ENCODE assay signal across 24 mouse cellular contexts in the genomic region with DNA sequence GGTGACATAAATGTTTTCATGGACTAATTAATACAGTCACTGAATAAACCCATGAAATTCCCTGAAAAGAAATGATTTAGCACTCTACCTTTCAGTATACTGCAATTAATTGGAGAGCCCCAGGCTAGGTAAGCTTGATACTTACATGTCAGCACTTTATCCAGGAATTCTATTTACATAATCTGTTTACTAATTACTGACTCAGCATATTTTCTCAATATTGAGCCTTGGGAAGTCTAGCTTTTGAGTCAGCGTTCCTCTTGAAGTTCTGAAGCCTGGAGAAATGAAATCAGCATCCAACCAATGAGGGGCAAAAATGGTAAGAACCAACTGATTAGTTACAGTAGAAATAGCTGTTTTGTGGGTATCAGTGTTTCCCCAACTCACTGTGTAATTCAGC.
DNase-seq lines count a peak whose midpoint lies in the region; ATAC-seq and TF ChIP-seq lines count a peak whose summit lies in the region.
"Had no signal": no experiment of that assay in that cellular context is flagged by ENCODE, and none has a peak within 500 bp of the region (broad histone marks: within the 10 kb centered on the region; RNA-seq: fewer than 3 reads in every experiment).

No protein-coding gene starts in this region.

- DNase-seq in CH12.LX (ENCODE audit: extremely low read depth) (no peak), ES-E14 (ENCODE audit: low read depth, low spot score) (no peak)
- peak; percentile 35 for DNase-seq in brain, embryonic 14.5 days (ENCODE audit: low read depth)
- DNase-seq in adrenal gland, adult 8-10 months = no peak
- DNase-seq: adrenal gland, adult 2 months; adrenal gland, postnatal 14 days; adrenal gland, postnatal 36 days; cerebellum, adult 11 months; cerebellum, adult 18-20 months; cerebellum, adult 8-10 months; cerebellum, adult 9-11 months; cerebellum, postnatal 14 days; cerebellum, postnatal 36 days; embryo, embryonic 11 days; forebrain, postnatal 0 days had no signal

- no peak for TF ChIP-seq CTCF in CH12.LX (conservative IDR thresholded peaks at IDR 0.05 in 1 of 2, IDR thresholded peaks at IDR 0.05 in 1 of 2; ENCODE audit: low read depth in 2 of 2, low read length in 2 of 2)
- no peak for TF ChIP-seq CTCF in brain, embryonic 14.5 days (IDR thresholded peaks at IDR 0.05; ENCODE audit: borderline replicate concordance, extremely low read depth, insufficient read depth, insufficient read length)

- H3K27ac ChIP-seq in CH12.LX (ENCODE audit: insufficient read depth, low read depth) = no peak overlapping the region
- no peak overlapping the region for H3K27ac ChIP-seq in ES-E14 (ENCODE audit: insufficient read depth, low read depth, low read length, poor library complexity, severe bottlenecking)
- H3K27ac ChIP-seq in forebrain, embryonic 15.5 days (replicated peaks) = no peak overlapping the region
- H3K27ac ChIP-seq: embryonic facial prominence, embryonic 13.5 days; embryonic facial prominence, embryonic 15.5 days; forebrain, embryonic 10.5 days; forebrain, embryonic 12.5 days had no signal

- in situ Hi-C loops in CH12.LX (cut with MboI; ENCODE audit: low pct_ligation_motif_present, low pct_unique_long_range_greater_than_20kb, low sequenced_read_pairs) (no loop called here), ES-E14 (cut with MboI; ENCODE audit: low sequenced_read_pairs in 2 of 2, unreplicated experiment in 2 of 2) (no loop called here)

- dilution Hi-C loops in CH12.LX (cut with MboI; ENCODE audit: extremely low pct_ligation_motif_present, extremely low pct_unique_long_range_greater_than_20kb, low sequenced_read_pairs) = no loop called here

- H3K9ac ChIP-seq in CH12.LX (ENCODE audit: insufficient read depth, low read depth) (no peak overlapping the region), ES-E14 (ENCODE audit: insufficient read depth, low read depth, low read length, poor library complexity, severe bottlenecking) (no peak overlapping the region)
- H3K9ac ChIP-seq in forebrain, embryonic 15.5 days (replicated peaks) = no peak overlapping the region
- H3K9ac ChIP-seq: embryonic facial prominence, embryonic 13.5 days; embryonic facial prominence, embryonic 15.5 days; forebrain, embryonic 12.5 days; forebrain, postnatal 0 days had no signal

- WGBS in forebrain, embryonic 15.5 days = 63% methylated on average over 1 of the region's 1 CpGs

- no peak for TF ChIP-seq EP300 in CH12.LX (IDR thresholded peaks at IDR 0.05; ENCODE audit: low read length)

- H3K4me1 ChIP-seq in CH12.LX (ENCODE audit: control insufficient read depth in 1 of 2, insufficient read depth in 2 of 2) = no peaks in the 10 kb centered on the region
- no peaks in the 10 kb centered on the region for H3K4me1 ChIP-seq in ES-E14 (ENCODE audit: control insufficient read depth in 2 of 2, insufficient read depth in 2 of 2, low read length in 2 of 2, poor library complexity in 1 of 2)
- H3K4me1 ChIP-seq in forebrain, embryonic 15.5 days = no peaks in the 10 kb centered on the region
- H3K4me1 ChIP-seq: embryonic facial prominence, embryonic 13.5 days; embryonic facial prominence, embryonic 15.5 days; forebrain, embryonic 10.5 days; forebrain, embryonic 12.5 days had no signal

- H3K4me3 ChIP-seq in CH12.LX (replicated peaks in 1 of 3; ENCODE audit: low read depth in 2 of 3, low read length in 2 of 3, poor library complexity in 1 of 3) (no peak overlapping the region), ES-E14 (ENCODE audit: insufficient read depth in 1 of 2, low read depth in 1 of 2, low read length in 2 of 2, poor library complexity in 1 of 2, severe bottlenecking in 1 of 2) (no peak overlapping the region)
- no peak overlapping the region for H3K4me3 ChIP-seq in forebrain, embryonic 15.5 days
- H3K4me3 ChIP-seq: embryonic facial prominence, embryonic 13.5 days; embryonic facial prominence, embryonic 15.5 days; erythroblast, embryonic 14.5 days; forebrain, embryonic 10.5 days; forebrain, embryonic 12.5 days had no signal

- ATAC-seq in forebrain, embryonic 15.5 days (replicated peaks) = no peak
- ATAC-seq: activated CD4-positive, CD25-positive, alpha-beta regulatory T cell, adult 4 months; forebrain, embryonic 14.5 days; forebrain, postnatal 0 days; Patski had no signal

- H3K9me3 ChIP-seq in CH12.LX (replicated peaks; ENCODE audit: low read length) = peaks cover 7% of the 10 kb centered on the region
- no peaks in the 10 kb centered on the region for H3K9me3 ChIP-seq in ES-E14 (ENCODE audit: control insufficient read depth, insufficient read depth, low read depth, low read length)
- no peaks in the 10 kb centered on the region for H3K9me3 ChIP-seq in forebrain, embryonic 15.5 days
- H3K9me3 ChIP-seq: embryonic facial prominence, embryonic 13.5 days; embryonic facial prominence, embryonic 15.5 days; forebrain, embryonic 10.5 days; forebrain, embryonic 12.5 days had no signal

- no peak overlapping the region for H3K4me2 ChIP-seq in CH12.LX (ENCODE audit: insufficient read depth, low read depth, poor library complexity, severe bottlenecking)
- no peak overlapping the region for H3K4me2 ChIP-seq in forebrain, embryonic 15.5 days (replicated peaks)
- H3K4me2 ChIP-seq: embryonic facial prominence, embryonic 13.5 days; embryonic facial prominence, embryonic 15.5 days; forebrain, embryonic 12.5 days had no signal

- no peak for TF ChIP-seq RAD21 in CH12.LX (IDR thresholded peaks at IDR 0.05; ENCODE audit: low read depth, low read length)

- no peaks in the 10 kb centered on the region for H3K79me2 ChIP-seq in CH12.LX (replicated peaks; ENCODE audit: control insufficient read depth, extremely low read depth, insufficient read depth, poor library complexity, severe bottlenecking)

- H3K27me3 ChIP-seq in CH12.LX (replicated peaks) = no peaks in the 10 kb centered on the region
- no peaks in the 10 kb centered on the region for H3K27me3 ChIP-seq in forebrain, embryonic 15.5 days
- H3K27me3 ChIP-seq: embryonic facial prominence, embryonic 13.5 days; embryonic facial prominence, embryonic 15.5 days; forebrain, embryonic 12.5 days had no signal

- H3K36me3 ChIP-seq in CH12.LX (replicated peaks in 1 of 2; ENCODE audit: control insufficient read depth in 1 of 2, insufficient read depth in 1 of 2, low read length in 1 of 2) (no peaks in the 10 kb centered on the region), ES-E14 (ENCODE audit: control insufficient read depth, insufficient read depth, low read length, poor library complexity, severe bottlenecking) (no peaks in the 10 kb centered on the region)
- H3K36me3 ChIP-seq in forebrain, embryonic 15.5 days = no peaks in the 10 kb centered on the region
- H3K36me3 ChIP-seq: embryonic facial prominence, embryonic 13.5 days; embryonic facial prominence, embryonic 15.5 days; forebrain, embryonic 10.5 days; forebrain, embryonic 12.5 days had no signal

- TF ChIP-seq POLR2A in CH12.LX (IDR thresholded peaks at IDR 0.05; ENCODE audit: low read depth, low read length) = no peak
- no peak for TF ChIP-seq POLR2A in brain, embryonic 14.5 days (IDR thresholded peaks at IDR 0.05; ENCODE audit: borderline replicate concordance, extremely low read depth, insufficient read depth, insufficient read length, poor library complexity, severe bottlenecking)

TF ChIP-seq in CH12.LX, 34 proteins besides CTCF, POLR2A, EP300 and RAD21:
- TF ChIP-seq MAFK (IDR thresholded peaks at IDR 0.05; ENCODE audit: insufficient replicate concordance, low read length) = peak; percentile 68
- no peak for TF ChIP-seq ZNF384 (IDR thresholded peaks at IDR 0.05; ENCODE audit: low read depth, low read length)

TF ChIP-seq in ES-E14, 5 proteins besides CTCF, POLR2A, EP300 and RAD21:
- TF ChIP-seq CHD2 (IDR thresholded peaks at IDR 0.05; ENCODE audit: low read depth, low read length) (no peak), MAFK (IDR thresholded peaks at IDR 0.05; ENCODE audit: insufficient read depth, low read depth, low read length) (peak; percentile 73; the same call in 1 of the 2 replicates)
